Mouse (Mus musculus): Measurements from ENCODE around the gene Sec22b.

GRCm38 (mm10) chr3:97881576-97881975 is 19.4 kb upstream of the Sec22b start:
- TF ChIP-seq POLR2A (IDR thresholded peaks at IDR 0.05; ENCODE audit: insufficient read depth, low read depth, low read length) (no peak), CTCF (IDR thresholded peaks at IDR 0.05; ENCODE audit: insufficient read depth, low read depth, low read length) (no peak)
